8 mouse cellular contexts compared by ENCODE assay signal in genomic region chr11:79962877-79963183, GRCm38 (mm10). TPM values are rescaled to one million over a fixed set of nuclear protein-coding genes. Genes with fewer than 3 reads are reported as not detected.
A peak's percentile ranks its signal among the peaks of the same experiment; 100 is the strongest.
DNase-seq lines count a peak whose midpoint lies in the region; ATAC-seq and TF ChIP-seq lines count a peak whose summit lies in the region.

No protein-coding gene starts in this region.

- no peak for TF ChIP-seq CTCF in ES-Bruce4 (IDR thresholded peaks at IDR 0.05; ENCODE audit: low read depth, low read length)

- H3K9me3 ChIP-seq in heart, embryonic 12.5 days (replicated peaks) = no peaks in the 10 kb centered on the region
- no peaks in the 10 kb centered on the region for H3K9me3 ChIP-seq in ES-Bruce4 (replicated peaks; ENCODE audit: control insufficient read depth, insufficient read depth, low read length, poor library complexity, severe bottlenecking)
- H3K9me3 ChIP-seq in hindbrain, embryonic 10.5 days = no peaks in the 10 kb centered on the region

- 9% methylated on average over 9 of the region's 9 CpGs for WGBS in heart, embryonic 12.5 days
- 8% methylated on average over 9 of the region's 9 CpGs for WGBS in hindbrain, embryonic 10.5 days
- WGBS in macrophage (ENCODE audit: missing documents) = 1% methylated on average over 9 of the region's 9 CpGs

- no peak for DNase-seq in heart, adult 18-20 months
- DNase-seq in hindbrain, embryonic 10.5 days (ENCODE audit: low spot score) = no peak
- DNase-seq in B cell, adult 2 months = no peak
- DNase-seq in frontal cortex, postnatal 10 days (ENCODE audit: low spot score in 2 of 2) = no peak
- DNase-seq in spleen, postnatal 36 days (ENCODE audit: low spot score in 2 of 2) = no peak

- H3K4me1 ChIP-seq in heart, embryonic 12.5 days (replicated peaks) = peaks cover 5% of the 10 kb centered on the region
- no peaks in the 10 kb centered on the region for H3K4me1 ChIP-seq in ES-Bruce4 (ENCODE audit: control insufficient read depth, insufficient read depth, low read length)
- H3K4me1 ChIP-seq in hindbrain, embryonic 10.5 days (replicated peaks) = peaks cover 9% of the 10 kb centered on the region

- TF ChIP-seq POLR2A in ES-Bruce4 (IDR thresholded peaks at IDR 0.05; ENCODE audit: insufficient read depth, low read length) = no peak

- TF ChIP-seq EP300 in ES-Bruce4 (IDR thresholded peaks at IDR 0.05; ENCODE audit: insufficient read depth, low read depth, low read length) = no peak

- H3K9ac ChIP-seq in heart, embryonic 12.5 days = peak overlapping the region; percentile 23; the same call in 1 of the 2 replicates
- H3K9ac ChIP-seq in ES-Bruce4 (ENCODE audit: low read depth, poor library complexity, severe bottlenecking) = peak overlapping the region; percentile 81

- H3K36me3 ChIP-seq in heart, embryonic 12.5 days = peaks cover 18% of the 10 kb centered on the region
- H3K36me3 ChIP-seq in ES-Bruce4 (ENCODE audit: control insufficient read depth, insufficient read depth, low read length, poor library complexity, severe bottlenecking) (peaks cover 24% of the 10 kb centered on the region), macrophage (ENCODE audit: inconsistent target) (peaks cover 9% of the 10 kb centered on the region; the same call in 1 of the 2 replicates)
- H3K36me3 ChIP-seq in hindbrain, embryonic 10.5 days = peaks cover 27% of the 10 kb centered on the region

- no peaks in the 10 kb centered on the region for H3K27me3 ChIP-seq in heart, embryonic 12.5 days (replicated peaks)
- no peaks in the 10 kb centered on the region for H3K27me3 ChIP-seq in ES-Bruce4 (ENCODE audit: control insufficient read depth, insufficient read depth, low read length, poor library complexity, severe bottlenecking)
- H3K27me3 ChIP-seq in hindbrain, embryonic 10.5 days (ENCODE audit: insufficient read depth, poor library complexity, severe bottlenecking) = no peaks in the 10 kb centered on the region

- H3K4me3 ChIP-seq in heart, embryonic 12.5 days = peak overlapping the region; percentile 76
- peak overlapping the region; percentile 87 for H3K4me3 ChIP-seq in ES-Bruce4 (ENCODE audit: low read depth, low read length)
- peak overlapping the region; percentile 64 for H3K4me3 ChIP-seq in hindbrain, embryonic 10.5 days
- H3K4me3 ChIP-seq in macrophage (ENCODE audit: inconsistent target) = peak overlapping the region; percentile 89

- H3K27ac ChIP-seq in heart, embryonic 12.5 days (ENCODE audit: poor library complexity, severe bottlenecking) = no peak overlapping the region
- 0 out of 2 replicates have a peak overlapping the region, but pooled peaks have one; percentile 26 for H3K27ac ChIP-seq in ES-Bruce4 (ENCODE audit: insufficient read depth, low read length)
- peak overlapping the region; percentile 84 for H3K27ac ChIP-seq in hindbrain, embryonic 10.5 days
- peak overlapping the region; percentile 66 for H3K27ac ChIP-seq in macrophage

- H3K79me2 ChIP-seq in macrophage (ENCODE audit: inconsistent target) = peaks cover 22% of the 10 kb centered on the region

- ATAC-seq in heart, embryonic 12.5 days (ENCODE audit: insufficient number of reproducible peaks, low FRiP score) = no peak

- H3K4me2 ChIP-seq in heart, embryonic 12.5 days = peak overlapping the region; percentile 68

RNA-seq across cellular contexts. Expression of gene Utp6, which starts 0.6 kb away (rescaled TPM):
- polyA plus RNA-seq in heart, embryonic 12.5 days (2016; fragmentation: Nextera tagmentation; extraction: Ambion mirVana) = 39.1 and 40.2 TPM in 2 replicates
- total RNA-seq in heart, adult 18-20 months (2021) = 10 to 100 TPM; 25.1 to 28.0 TPM
- polyA plus RNA-seq in ES-Bruce4 (2011; ENCODE audit: insufficient read depth, insufficient read length, low read depth, missing spikeins) (108 and 117 TPM in 2 replicates), macrophage (2018) (27.8 to 53.2 TPM (median 43.3 TPM) in 3 replicates)
- 44.9 and 62.4 TPM in 2 replicates for polyA plus RNA-seq in hindbrain, embryonic 10.5 days (2016; fragmentation: Nextera tagmentation; extraction: Ambion mirVana)
- total RNA-seq in macrophage (2018; cell fraction: chromatin; rRNA removed) = 10 to 100 TPM; 13.8 to 47.9 (median 30.7) TPM
- 10 to 100 TPM; 25.4 to 53.0 (median 38.6) TPM for total RNA-seq in macrophage (2018; cell fraction: cytosol; rRNA removed)
- total RNA-seq in macrophage (2018; cell fraction: nucleus; rRNA removed) = 10 to 100 TPM; 14.4 to 46.8 (median 28.4) TPM

RNA-seq across cellular contexts. Expression of gene Suz12, which starts 30.1 kb away (rescaled TPM):
- polyA plus RNA-seq in heart, embryonic 12.5 days (2016; fragmentation: Nextera tagmentation; extraction: Ambion mirVana) = 22.7 and 25.4 TPM in 2 replicates
- total RNA-seq in heart, adult 18-20 months (2021) = 10 to 100 TPM; 28.2 to 28.8 TPM
- 215 and 235 TPM in 2 replicates for polyA plus RNA-seq in ES-Bruce4 (2011; ENCODE audit: insufficient read depth, insufficient read length, low read depth, missing spikeins)
- 15.5 and 20.0 TPM in 2 replicates for polyA plus RNA-seq in hindbrain, embryonic 10.5 days (2016; fragmentation: Nextera tagmentation; extraction: Ambion mirVana)
- 100 to 1,000 TPM in 1 of 26 experiments, 10 to 100 TPM in 25; 31.9 to 112 (median 70.3) TPM for total RNA-seq in macrophage (2018; cell fraction: chromatin; rRNA removed)
- 10 to 100 TPM; 26.0 to 35.5 (median 31.7) TPM for total RNA-seq in macrophage (2018; cell fraction: cytosol; rRNA removed)
- 10 to 100 TPM; 25.6 to 94.2 (median 49.6) TPM for total RNA-seq in macrophage (2018; cell fraction: nucleus; rRNA removed)
- polyA plus RNA-seq in macrophage (2018) = 19.6 to 30.9 TPM (median 24.4 TPM) in 3 replicates
